Mouse (Mus musculus): ENCODE data around the gene H2-D1. TPM values are rescaled to one million over a fixed set of nuclear protein-coding genes. Genes with fewer than 3 reads are reported as not detected.
A peak's percentile ranks its signal among the peaks of the same experiment; 100 is the strongest.
"Not testable (repeated sequence)": the region's sequence is repeated elsewhere in the genome, so short reads cannot be mapped to it uniquely, and the experiment has no call there.

Gene H2-D1
- polyA plus RNA-seq, 1 experiment from 2014 or later = 52.5 TPM

DNA sequence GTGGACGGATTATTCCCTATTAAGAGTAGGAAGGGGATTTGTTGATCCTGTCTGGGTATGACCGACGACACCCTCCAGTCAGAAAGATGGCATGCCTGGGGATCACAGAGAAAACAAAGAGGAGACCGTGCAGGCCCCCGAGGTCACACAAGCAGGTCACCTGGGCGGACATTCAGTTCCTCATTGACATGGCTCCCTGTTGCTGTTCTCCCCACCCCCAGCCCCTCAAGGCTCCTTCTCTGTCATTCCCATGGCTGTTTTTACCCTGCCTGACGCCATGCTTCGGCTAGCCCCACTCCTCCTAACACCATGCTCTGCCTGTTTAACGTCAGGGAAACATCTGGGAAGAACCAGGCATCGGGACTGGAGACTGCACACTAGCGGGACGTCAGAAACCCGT lies 879 bp upstream of the H2-D1 start:
- H3K4me3 ChIP-seq (replicated peaks) = no peak overlapping the region
- no peak overlapping the region for H3K9ac ChIP-seq (replicated peaks)
- no peaks in the 10 kb centered on the region for H3K9me3 ChIP-seq
- no peaks in the 10 kb centered on the region for H3K36me3 ChIP-seq
- peaks cover 28% of the 10 kb centered on the region for H3K27me3 ChIP-seq
- ATAC-seq = no peak
- 64% methylated on average over 13 of the region's 13 CpGs for WGBS
- no peak overlapping the region for H3K4me2 ChIP-seq (replicated peaks)
- H3K27ac ChIP-seq = no peak overlapping the region
- peaks cover 11% of the 10 kb centered on the region for H3K4me1 ChIP-seq (replicated peaks)

- peak overlapping the region; percentile 77 for H3K9ac ChIP-seq (replicated peaks)
- H3K9me3 ChIP-seq = no peaks in the 10 kb centered on the region
- H3K4me1 ChIP-seq (replicated peaks) = peaks cover 11% of the 10 kb centered on the region
- under 1% methylated on average over 31 of the region's 31 CpGs for WGBS
- peak overlapping the region; percentile 86 for H3K4me2 ChIP-seq (replicated peaks)
- peaks cover 31% of the 10 kb centered on the region for H3K27me3 ChIP-seq
- peak overlapping the region; percentile 68 for H3K4me3 ChIP-seq (replicated peaks)
- H3K36me3 ChIP-seq = no peaks in the 10 kb centered on the region
- ATAC-seq = peak; percentile 45
- no peak overlapping the region for H3K27ac ChIP-seq
Observed at GRCm38 (mm10) chr17:35263523-35263883, 973 bp downstream of the H2-D1 start.

GRCm38 (mm10) chr17:35267399-35268086 lies 5.0 kb downstream of the H2-D1 start:
- WGBS = 81% methylated on average over 1 of the region's 1 CpGs
- Histone ChIP-seq H3K4me1 (replicated peaks) (peaks cover 9% of the 10 kb centered on the region), H3K4me2 (replicated peaks) (no peak overlapping the region), H3K36me3 (no peaks in the 10 kb centered on the region), H3K9ac (replicated peaks) (no peak overlapping the region), H3K27me3 (peaks cover 19% of the 10 kb centered on the region), H3K27ac (no peak overlapping the region), H3K9me3 (no peaks in the 10 kb centered on the region), H3K4me3 (replicated peaks) (no peak overlapping the region)
- ATAC-seq = no peak

DNA sequence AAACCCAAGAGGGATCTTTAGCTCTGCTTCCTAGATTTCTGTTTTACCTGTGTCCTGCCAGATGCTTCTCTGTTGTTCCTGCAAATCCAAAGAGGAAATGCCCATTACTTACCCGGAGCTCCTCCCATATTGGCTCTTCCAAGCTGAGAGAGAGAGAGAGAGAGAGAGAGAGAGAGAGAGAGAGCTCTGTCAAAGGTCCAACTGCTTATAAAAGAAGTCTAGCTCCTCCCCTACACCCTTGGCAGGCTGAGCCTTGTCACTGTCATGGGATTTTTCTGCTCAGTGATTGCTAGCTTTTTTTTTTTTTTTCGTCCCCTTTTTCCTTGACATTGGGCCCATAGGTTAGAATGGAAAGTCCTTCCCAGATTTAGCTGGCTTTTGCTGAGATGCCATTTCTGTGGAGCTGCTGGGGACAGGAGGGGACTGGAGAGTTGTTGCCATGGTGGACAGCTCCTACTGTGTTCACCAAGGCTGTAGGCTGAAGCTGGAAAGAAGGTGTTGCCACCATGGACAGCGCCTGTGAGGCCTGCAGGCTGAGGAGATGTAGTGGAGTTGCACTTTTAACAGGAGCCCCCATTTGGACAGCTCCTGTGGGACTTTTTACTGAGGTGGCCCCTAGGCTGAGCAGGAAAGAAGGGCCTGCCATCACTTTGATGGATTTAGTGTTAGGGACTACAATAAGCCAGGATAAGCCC lies 7.3 kb downstream of the H2-D1 start:
- Histone ChIP-seq H3K4me2 (replicated peaks) (no peak overlapping the region), H3K27ac (no peak overlapping the region), H3K4me1 (replicated peaks) (no peaks in the 10 kb centered on the region), H3K9ac (replicated peaks) (no peak overlapping the region), H3K4me3 (replicated peaks) (no peak overlapping the region), H3K36me3 (no peaks in the 10 kb centered on the region), H3K27me3 (peaks cover 6% of the 10 kb centered on the region; the same call in 1 of the 2 replicates), H3K9me3 (no peaks in the 10 kb centered on the region)
- WGBS = 28% methylated on average over 3 of the region's 3 CpGs
- ATAC-seq = no peak

DNA sequence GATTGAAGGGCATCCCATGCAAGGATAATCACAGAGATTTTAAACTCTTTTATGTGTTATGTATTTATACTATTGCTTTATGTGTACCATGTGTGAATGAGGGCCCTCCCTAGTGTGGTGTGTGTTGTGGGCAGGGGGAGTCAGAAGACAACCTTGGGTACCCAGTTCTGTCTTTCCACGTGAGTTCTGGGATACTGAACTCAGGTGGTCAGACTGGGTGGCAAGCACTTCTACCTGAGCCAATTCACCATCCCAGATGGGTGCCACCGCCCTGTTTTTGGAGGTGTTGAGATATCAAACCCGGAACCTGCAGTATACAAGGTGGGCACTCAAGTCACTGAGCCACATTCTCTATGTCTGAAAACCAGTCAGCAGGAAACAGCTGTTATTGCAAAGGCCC lies 9.7 kb downstream of the H2-D1 start:
- Histone ChIP-seq H3K9ac (replicated peaks) (no peak overlapping the region), H3K27me3 (peaks cover 20% of the 10 kb centered on the region), H3K4me3 (replicated peaks) (no peak overlapping the region), H3K4me2 (replicated peaks) (no peak overlapping the region), H3K36me3 (no peaks in the 10 kb centered on the region), H3K9me3 (no peaks in the 10 kb centered on the region), H3K4me1 (replicated peaks) (no peaks in the 10 kb centered on the region), H3K27ac (no peak overlapping the region)
- ATAC-seq = no peak
- WGBS = 67% methylated on average over 3 of the region's 3 CpGs

GRCm38 (mm10) chr17:35274770-35275169 lies 12.2 kb downstream of the H2-D1 start:
- H3K4me3 ChIP-seq (replicated peaks) = no peak overlapping the region
- H3K27me3 ChIP-seq = peaks cover 24% of the 10 kb centered on the region
- H3K27ac ChIP-seq = no peak overlapping the region
- H3K36me3 ChIP-seq = no peaks in the 10 kb centered on the region
- ATAC-seq = peak; percentile 82
- H3K4me1 ChIP-seq (replicated peaks) = no peaks in the 10 kb centered on the region
- H3K9ac ChIP-seq (replicated peaks) = no peak overlapping the region
- H3K9me3 ChIP-seq = no peaks in the 10 kb centered on the region
- H3K4me2 ChIP-seq (replicated peaks) = no peak overlapping the region
- 6% methylated on average over 11 of the region's 11 CpGs for WGBS

DNA sequence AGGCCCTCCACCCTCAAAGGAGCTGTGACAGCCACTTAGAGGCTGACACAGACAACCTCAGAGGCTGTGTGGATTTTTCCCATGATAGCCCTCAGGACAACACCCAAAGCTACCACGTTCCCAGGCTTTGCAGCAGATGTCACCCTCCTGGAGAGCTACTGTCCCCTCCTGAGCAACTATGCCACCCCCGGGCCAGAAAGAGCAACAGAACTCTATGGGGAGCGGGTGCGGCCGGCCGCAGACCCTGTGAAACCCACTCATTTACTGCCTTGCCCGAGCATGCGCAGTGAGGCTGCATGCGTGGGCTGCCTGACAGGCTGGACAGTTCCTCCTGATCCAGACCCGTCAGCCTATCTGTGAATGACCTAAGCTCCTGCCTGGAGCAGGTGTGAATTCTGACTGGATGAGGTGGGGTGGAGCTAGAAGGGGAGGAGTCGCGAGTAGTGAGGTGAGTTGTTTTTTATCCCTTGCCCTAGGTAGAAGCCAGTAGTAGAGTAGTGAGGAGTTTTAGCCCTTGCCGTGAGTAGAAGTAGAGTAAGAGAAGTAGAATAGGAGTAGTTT lies 13.9 kb downstream of the H2-D1 start:
- WGBS = 24% methylated on average over 13 of the region's 13 CpGs
- ATAC-seq = no peak

GRCm38 (mm10) chr17:35278049-35278448 lies 15.5 kb downstream of the H2-D1 start:
- Histone ChIP-seq H3K27ac (no peak overlapping the region), H3K9me3 (no peaks in the 10 kb centered on the region), H3K4me3 (replicated peaks) (no peak overlapping the region), H3K36me3 (no peaks in the 10 kb centered on the region), H3K4me2 (replicated peaks) (no peak overlapping the region), H3K9ac (replicated peaks) (no peak overlapping the region), H3K27me3 (peaks cover 24% of the 10 kb centered on the region), H3K4me1 (replicated peaks) (no peaks in the 10 kb centered on the region)
- ATAC-seq = no peak
- 87% methylated on average over 8 of the region's 8 CpGs for WGBS

More for the DNA sequence above, 13.9 kb downstream of the H2-D1 start:
- no peaks in the 10 kb centered on the region for H3K4me1 ChIP-seq (replicated peaks)
- no peaks in the 10 kb centered on the region for H3K36me3 ChIP-seq
- no peaks in the 10 kb centered on the region for H3K9me3 ChIP-seq
- no peak overlapping the region for H3K4me3 ChIP-seq (replicated peaks)
- H3K9ac ChIP-seq (replicated peaks) = 0 out of 2 replicates have a peak overlapping the region, but pooled peaks have one; percentile 10
- no peak overlapping the region for H3K27ac ChIP-seq
- H3K27me3 ChIP-seq = peaks cover 24% of the 10 kb centered on the region
- 0 out of 2 replicates have a peak overlapping the region, but pooled peaks have one; percentile 22 for H3K4me2 ChIP-seq (replicated peaks)

GRCm38 (mm10) chr17:35278957-35279688 lies 16.6 kb downstream of the H2-D1 start:
- WGBS = 91% methylated on average over 13 of the region's 13 CpGs
- no peaks in the 10 kb centered on the region for H3K36me3 ChIP-seq
- no peaks in the 10 kb centered on the region for H3K4me1 ChIP-seq (replicated peaks)
- no peak overlapping the region for H3K9ac ChIP-seq (replicated peaks)
- H3K27me3 ChIP-seq = peaks cover 24% of the 10 kb centered on the region
- no peak for ATAC-seq
- no peaks in the 10 kb centered on the region for H3K9me3 ChIP-seq
- H3K4me2 ChIP-seq (replicated peaks) = no peak overlapping the region
- no peak overlapping the region for H3K27ac ChIP-seq
- no peak overlapping the region for H3K4me3 ChIP-seq (replicated peaks)

GRCm38 (mm10) chr17:35280276-35280675 lies 17.7 kb downstream of the H2-D1 start:
- Histone ChIP-seq H3K27me3 (peaks cover 23% of the 10 kb centered on the region), H3K36me3 (no peaks in the 10 kb centered on the region), H3K4me2 (replicated peaks) (no peak overlapping the region), H3K9ac (replicated peaks) (no peak overlapping the region), H3K4me3 (replicated peaks) (no peak overlapping the region), H3K9me3 (no peaks in the 10 kb centered on the region), H3K27ac (no peak overlapping the region), H3K4me1 (replicated peaks) (no peaks in the 10 kb centered on the region)
- ATAC-seq = no peak
- 68% methylated on average over 3 of the region's 3 CpGs for WGBS

DNA sequence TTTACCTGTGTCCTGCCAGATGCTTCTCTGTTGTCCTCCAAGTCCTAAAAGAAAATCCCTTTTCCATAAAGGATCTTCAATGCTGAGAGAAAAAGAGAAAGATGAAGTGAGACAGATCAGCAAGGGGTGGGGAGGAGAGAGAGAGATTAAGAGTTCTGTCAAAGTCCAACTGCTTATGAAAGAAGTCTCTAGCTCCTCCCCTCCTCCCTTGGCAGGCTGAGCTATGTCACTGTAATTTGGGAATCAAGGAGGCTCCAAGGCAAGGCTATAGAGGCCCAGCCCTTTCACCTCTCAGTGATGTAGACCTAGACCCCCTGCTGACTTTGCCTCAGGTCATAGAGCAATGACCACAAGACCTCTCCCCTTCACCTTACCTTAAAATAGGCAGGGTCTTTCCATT lies 22.9 kb downstream of the H2-D1 start:
- H3K27ac ChIP-seq = no peak overlapping the region
- H3K9ac ChIP-seq (replicated peaks) = no peak overlapping the region
- no peaks in the 10 kb centered on the region for H3K9me3 ChIP-seq
- no peak overlapping the region for H3K4me2 ChIP-seq (replicated peaks)
- no peaks in the 10 kb centered on the region for H3K4me1 ChIP-seq (replicated peaks)
- H3K4me3 ChIP-seq (replicated peaks) = no peak overlapping the region
- no peaks in the 10 kb centered on the region for H3K27me3 ChIP-seq
- no peaks in the 10 kb centered on the region for H3K36me3 ChIP-seq
- no peak for ATAC-seq

DNA sequence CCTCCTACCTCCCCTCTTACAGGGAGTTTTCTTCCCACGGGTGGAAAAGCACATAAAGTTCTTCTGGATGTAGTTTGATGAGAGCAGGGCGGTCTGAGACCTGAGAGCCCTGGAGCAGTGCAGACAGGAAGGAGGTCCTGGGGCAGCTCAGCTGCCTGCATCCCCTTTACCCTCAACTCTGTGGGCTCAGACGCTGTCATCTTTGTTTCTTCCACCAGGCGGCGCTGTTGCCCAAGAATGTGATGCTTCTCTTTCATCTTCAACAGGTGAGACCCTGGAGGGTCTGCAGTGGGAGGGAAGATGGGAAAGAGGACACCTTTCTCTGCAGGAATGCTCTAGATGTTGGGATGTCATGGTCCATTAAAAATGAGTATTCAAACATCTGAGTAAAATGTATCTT lies 33.3 kb downstream of the H2-D1 start:
- H3K9me3 ChIP-seq; H3K4me1 ChIP-seq (replicated peaks); H3K9ac ChIP-seq (replicated peaks); ATAC-seq; H3K36me3 ChIP-seq; H3K4me2 ChIP-seq (replicated peaks); H3K4me3 ChIP-seq (replicated peaks); H3K27me3 ChIP-seq; H3K27ac ChIP-seq: not testable (repeated sequence)
- WGBS = 6% methylated on average over 5 of the region's 5 CpGs

Measured in midbrain, embryonic 13.5 days (tissue).